Mouse (Mus musculus): ENCODE data around the gene Tomm40l.

Gene Tomm40l

DNA sequence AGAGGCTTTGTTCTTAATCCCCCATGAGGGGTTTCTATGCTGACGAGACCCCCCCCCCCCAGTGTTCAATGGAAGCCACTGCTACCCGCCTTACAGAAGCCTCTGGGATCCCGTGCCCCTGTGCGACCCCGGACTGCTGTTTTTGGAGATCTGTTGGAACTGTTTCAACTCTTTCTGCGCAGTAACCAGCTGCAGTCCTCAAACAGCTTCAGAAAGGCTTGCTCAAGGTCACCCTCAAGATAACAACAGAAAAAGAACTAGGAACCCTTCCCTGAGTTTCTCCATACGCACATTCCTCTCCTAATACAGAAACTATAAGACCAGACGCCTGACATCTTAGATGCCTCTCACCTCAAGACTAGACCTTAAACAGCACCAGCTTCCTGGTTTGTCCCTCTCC is 33.3 kb downstream of the Tomm40l start:
- Histone ChIP-seq H3K27me3 (ENCODE audit: insufficient read depth, low read length) (peaks cover 37% of the 10 kb centered on the region), H3K4me3 (replicated peaks; ENCODE audit: low read length) (peak overlapping the region; percentile 39), H3K4me1 (replicated peaks; ENCODE audit: low read depth, low read length) (peaks cover 67% of the 10 kb centered on the region), H3K36me3 (ENCODE audit: insufficient read depth, low read length) (no peaks in the 10 kb centered on the region), H3K9me3 (ENCODE audit: low read length) (no peaks in the 10 kb centered on the region)
- no peak for TF ChIP-seq CTCF (conservative IDR thresholded peaks at IDR 0.05; ENCODE audit: low read length)
- TF ChIP-seq POU5F1 (IDR thresholded peaks at IDR 0.05; ENCODE audit: borderline replicate concordance, low read length) = no peak
- TF ChIP-seq NANOG (IDR thresholded peaks at IDR 0.05; ENCODE audit: borderline replicate concordance, low read length) = no peak

- no peak for TF ChIP-seq POU5F1 (IDR thresholded peaks at IDR 0.05; ENCODE audit: borderline replicate concordance, low read length)
- TF ChIP-seq NANOG (IDR thresholded peaks at IDR 0.05; ENCODE audit: borderline replicate concordance, low read length) = no peak
- TF ChIP-seq CTCF (conservative IDR thresholded peaks at IDR 0.05; ENCODE audit: low read length) = no peak
- Histone ChIP-seq H3K4me1 (replicated peaks; ENCODE audit: low read depth, low read length) (peaks cover 62% of the 10 kb centered on the region), H3K4me3 (replicated peaks; ENCODE audit: low read length) (no peak overlapping the region), H3K27me3 (ENCODE audit: insufficient read depth, low read length) (peaks cover 27% of the 10 kb centered on the region), H3K36me3 (ENCODE audit: insufficient read depth, low read length) (no peaks in the 10 kb centered on the region), H3K9me3 (ENCODE audit: low read length) (no peaks in the 10 kb centered on the region)
These were observed 34.2 kb downstream of the Tomm40l start for GRCm38 (mm10) chr1:171187851-171188700.

GRCm38 (mm10) chr1:171185655-171186054 is 36.7 kb downstream of the Tomm40l start:
- Histone ChIP-seq H3K27me3 (ENCODE audit: insufficient read depth, low read length) (peaks cover 12% of the 10 kb centered on the region; the same call in 1 of the 2 replicates), H3K36me3 (ENCODE audit: insufficient read depth, low read length) (no peaks in the 10 kb centered on the region), H3K4me3 (replicated peaks; ENCODE audit: low read length) (peak overlapping the region; percentile 15), H3K9me3 (ENCODE audit: low read length) (no peaks in the 10 kb centered on the region), H3K4me1 (replicated peaks; ENCODE audit: low read depth, low read length) (peaks cover 55% of the 10 kb centered on the region)
- TF ChIP-seq CTCF (conservative IDR thresholded peaks at IDR 0.05; ENCODE audit: low read length) = no peak
- no peak for TF ChIP-seq POU5F1 (IDR thresholded peaks at IDR 0.05; ENCODE audit: borderline replicate concordance, low read length)
- no peak for TF ChIP-seq NANOG (IDR thresholded peaks at IDR 0.05; ENCODE audit: borderline replicate concordance, low read length)

DNA sequence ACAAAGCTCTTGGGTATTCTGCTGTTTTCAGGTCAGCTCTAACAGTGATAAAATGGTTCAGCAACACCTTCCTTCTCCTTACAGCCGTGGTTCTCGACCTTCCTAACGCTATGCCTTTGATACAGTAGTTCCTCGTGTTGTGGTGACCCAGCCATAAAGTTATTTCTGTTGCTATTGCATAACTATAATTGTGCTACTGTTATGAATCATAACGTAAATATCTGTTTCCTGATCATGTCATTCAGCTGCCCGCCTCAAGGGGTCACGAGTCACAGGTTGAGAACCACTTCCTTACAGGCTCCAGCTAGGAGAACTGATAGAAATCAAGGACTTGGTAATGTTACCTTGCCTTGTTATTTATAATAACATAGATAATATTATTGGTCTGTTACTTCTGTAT is 38.0 kb downstream of the Tomm40l start:
- peaks cover 7% of the 10 kb centered on the region; the same call in 1 of the 2 replicates for H3K27me3 ChIP-seq (ENCODE audit: insufficient read depth, low read length)
- H3K9me3 ChIP-seq (ENCODE audit: low read length) = no peaks in the 10 kb centered on the region
- TF ChIP-seq POU5F1 (IDR thresholded peaks at IDR 0.05; ENCODE audit: borderline replicate concordance, low read length) = no peak
- no peak for TF ChIP-seq NANOG (IDR thresholded peaks at IDR 0.05; ENCODE audit: borderline replicate concordance, low read length)
- no peak for TF ChIP-seq CTCF (conservative IDR thresholded peaks at IDR 0.05; ENCODE audit: low read length)
- H3K4me3 ChIP-seq (replicated peaks; ENCODE audit: low read length) = no peak overlapping the region
- H3K36me3 ChIP-seq (ENCODE audit: insufficient read depth, low read length) = no peaks in the 10 kb centered on the region
- H3K4me1 ChIP-seq (replicated peaks; ENCODE audit: low read depth, low read length) = peaks cover 43% of the 10 kb centered on the region

DNA sequence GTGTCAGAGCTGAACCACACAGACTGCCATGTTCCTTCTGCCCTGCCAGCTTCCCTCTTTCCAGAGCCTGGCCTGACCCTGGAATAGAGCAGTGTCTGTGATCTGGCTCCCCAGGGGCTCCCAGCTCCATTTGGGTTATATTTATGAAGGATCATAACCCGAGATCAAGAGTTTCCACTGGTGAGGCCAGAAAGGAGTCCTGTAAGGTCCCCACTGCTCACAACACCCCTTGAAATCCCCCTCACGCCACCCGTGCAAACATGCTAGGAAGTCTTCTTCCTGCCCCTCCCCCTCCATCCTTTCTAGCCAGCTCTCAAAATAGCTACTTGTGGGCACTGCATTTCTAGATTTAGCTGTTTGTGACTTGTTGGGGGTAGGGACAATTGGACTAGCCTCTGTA is 38.7 kb downstream of the Tomm40l start:
- no peak overlapping the region for H3K4me3 ChIP-seq (replicated peaks; ENCODE audit: low read length)
- H3K27me3 ChIP-seq (ENCODE audit: insufficient read depth, low read length) = peaks cover 6% of the 10 kb centered on the region; the same call in 1 of the 2 replicates
- H3K9me3 ChIP-seq (ENCODE audit: low read length) = no peaks in the 10 kb centered on the region
- H3K4me1 ChIP-seq (replicated peaks; ENCODE audit: low read depth, low read length) = peaks cover 36% of the 10 kb centered on the region
- TF ChIP-seq POU5F1 (IDR thresholded peaks at IDR 0.05; ENCODE audit: borderline replicate concordance, low read length) (no peak), CTCF (conservative IDR thresholded peaks at IDR 0.05; ENCODE audit: low read length) (no peak), NANOG (IDR thresholded peaks at IDR 0.05; ENCODE audit: borderline replicate concordance, low read length) (no peak)
- H3K36me3 ChIP-seq (ENCODE audit: insufficient read depth, low read length) = no peaks in the 10 kb centered on the region

GRCm38 (mm10) chr1:171183025-171183424 is 39.3 kb downstream of the Tomm40l start:
- H3K4me3 ChIP-seq (replicated peaks; ENCODE audit: low read length) = no peak overlapping the region
- TF ChIP-seq POU5F1 (IDR thresholded peaks at IDR 0.05; ENCODE audit: borderline replicate concordance, low read length) = no peak
- no peak for TF ChIP-seq NANOG (IDR thresholded peaks at IDR 0.05; ENCODE audit: borderline replicate concordance, low read length)
- TF ChIP-seq CTCF (conservative IDR thresholded peaks at IDR 0.05; ENCODE audit: low read length) = no peak
- H3K9me3 ChIP-seq (ENCODE audit: low read length) = no peaks in the 10 kb centered on the region
- peaks cover 6% of the 10 kb centered on the region; the same call in 1 of the 2 replicates for H3K27me3 ChIP-seq (ENCODE audit: insufficient read depth, low read length)
- H3K36me3 ChIP-seq (ENCODE audit: insufficient read depth, low read length) = no peaks in the 10 kb centered on the region
- H3K4me1 ChIP-seq (replicated peaks; ENCODE audit: low read depth, low read length) = peaks cover 30% of the 10 kb centered on the region

DNA sequence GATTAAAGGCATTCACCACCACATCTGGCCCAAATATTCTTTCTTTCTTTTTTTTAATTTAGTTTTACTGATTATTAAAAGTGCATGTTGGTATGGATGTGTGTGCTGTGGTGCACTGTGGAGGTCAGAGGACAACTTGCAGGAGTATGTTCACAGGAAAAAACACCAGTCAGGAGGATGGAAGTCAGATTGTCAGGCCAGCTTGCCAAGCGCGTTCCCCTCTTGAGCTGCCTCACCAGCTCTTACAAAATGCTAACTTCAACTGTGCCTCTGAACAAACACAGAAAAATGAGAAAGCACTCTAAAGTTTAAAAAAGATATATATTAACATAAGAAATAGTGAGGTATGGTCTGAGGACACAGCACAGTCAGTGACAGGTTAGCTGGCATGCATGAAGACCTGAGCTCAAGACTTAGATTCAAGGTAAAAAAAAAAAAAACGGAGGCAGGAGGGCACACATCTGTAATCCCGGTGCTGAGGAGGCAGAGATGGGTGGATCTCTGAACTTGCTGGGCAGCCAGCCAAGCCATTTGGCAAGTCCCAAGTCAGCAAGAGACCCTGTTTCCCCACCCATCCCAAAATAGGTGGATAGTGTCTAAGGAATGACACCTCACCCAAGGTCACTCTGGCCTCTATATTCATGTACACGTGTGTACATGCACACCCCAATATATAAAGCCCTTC is 42.7 kb downstream of the Tomm40l start:
- Histone ChIP-seq H3K4me3 (replicated peaks; ENCODE audit: low read length) (no peak overlapping the region), H3K4me1 (replicated peaks; ENCODE audit: low read depth, low read length) (0 out of 2 replicates have a peak, but pooled peaks cover under 1% of the 10 kb centered on the region), H3K36me3 (ENCODE audit: insufficient read depth, low read length) (no peaks in the 10 kb centered on the region), H3K9me3 (ENCODE audit: low read length) (no peaks in the 10 kb centered on the region), H3K27me3 (ENCODE audit: insufficient read depth, low read length) (no peaks in the 10 kb centered on the region)
- no peak for TF ChIP-seq CTCF (conservative IDR thresholded peaks at IDR 0.05; ENCODE audit: low read length)
- TF ChIP-seq NANOG (IDR thresholded peaks at IDR 0.05; ENCODE audit: borderline replicate concordance, low read length) = no peak
- no peak for TF ChIP-seq POU5F1 (IDR thresholded peaks at IDR 0.05; ENCODE audit: borderline replicate concordance, low read length)

- Histone ChIP-seq H3K27me3 (ENCODE audit: insufficient read depth, low read length) (no peaks in the 10 kb centered on the region; the same call in 1 of the 2 replicates), H3K9me3 (ENCODE audit: low read length) (no peaks in the 10 kb centered on the region), H3K36me3 (ENCODE audit: insufficient read depth, low read length) (no peaks in the 10 kb centered on the region), H3K4me3 (replicated peaks; ENCODE audit: low read length) (no peak overlapping the region), H3K4me1 (replicated peaks; ENCODE audit: low read depth, low read length) (peaks cover 9% of the 10 kb centered on the region; the same call in 1 of the 2 replicates)
- TF ChIP-seq CTCF (conservative IDR thresholded peaks at IDR 0.05; ENCODE audit: low read length) (no peak), POU5F1 (IDR thresholded peaks at IDR 0.05; ENCODE audit: borderline replicate concordance, low read length) (no peak), NANOG (IDR thresholded peaks at IDR 0.05; ENCODE audit: borderline replicate concordance, low read length) (no peak)
These were observed 49.5 kb downstream of the Tomm40l start for GRCm38 (mm10) chr1:171172779-171173178.
